Mouse (Mus musculus) liver, embryonic 15.5 days (tissue): ENCODE measurements at regions not wholly inside any gene's neighbourhood (a gene's known extent, or its start where the extent isn't known, plus 50 kb on each side); places are given as distances from the start of the nearest gene placed in this dataset.

ENCODE experiments used
- ATAC-seq: fragments of 200-750 bp; cut with Nextera tagmentation; 2 replicates; pipeline ENCODE4 v1.8.0; 2017; ENCODE audit warnings: moderate number of reproducible peaks, mild to moderate bottlenecking, moderate library complexity; ENCODE audit not compliant: insufficient read depth
- H3K27ac ChIP-seq: fragments of 300-500 bp; sonication (generic); replicated peaks from 2 replicates; pipeline ENCODE4 v1.5.1; 2015; ENCODE audit warnings: mild to moderate bottlenecking, inconsistent platforms
- H3K27me3 ChIP-seq: fragments of 300-500 bp; sonication (generic); 2 replicates; pipeline ENCODE4 v1.6.1; 2015; ENCODE audit warnings: mild to moderate bottlenecking, inconsistent platforms
- H3K36me3 ChIP-seq: fragments of 300-500 bp; sonication (generic); replicated peaks from 2 replicates; pipeline ENCODE4 v1.6.1; 2015; ENCODE audit warnings: moderate library complexity, mild to moderate bottlenecking, inconsistent platforms
- H3K4me1 ChIP-seq: fragments of 300-500 bp; sonication (generic); replicated peaks from 2 replicates; pipeline ENCODE4 v1.6.1; 2015; ENCODE audit warnings: inconsistent platforms
- H3K4me2 ChIP-seq: fragments of 300-500 bp; sonication (generic); 2 replicates; pipeline ENCODE4 v1.6.1; 2015; ENCODE audit warnings: moderate library complexity, mild to moderate bottlenecking, inconsistent platforms
- H3K4me3 ChIP-seq: fragments of 300-500 bp; sonication (generic); replicated peaks from 2 replicates; pipeline ENCODE4 v1.5.1; 2015; ENCODE audit warnings: mild to moderate bottlenecking, inconsistent platforms
- H3K9ac ChIP-seq: fragments of 300-500 bp; sonication (generic); 2 replicates; pipeline ENCODE4 v1.6.1; 2015; ENCODE audit warnings: moderate library complexity, mild to moderate bottlenecking, inconsistent platforms
- H3K9me3 ChIP-seq: fragments of 300-500 bp; sonication (generic); replicated peaks from 2 replicates; pipeline ENCODE4 v1.6.1; 2016; ENCODE audit warnings: inconsistent platforms
- WGBS: fragments of 180-500 bp; shearing (Covaris S2); methylation state at CpG from one replicate; pipeline ENCODE4 v1.1.7; 2015; ENCODE audit warnings: mixed read lengths; ENCODE audit not compliant: insufficient replicate concordance; 5-methylcytosine and 5-hydroxymethylcytosine counted together

DNA sequence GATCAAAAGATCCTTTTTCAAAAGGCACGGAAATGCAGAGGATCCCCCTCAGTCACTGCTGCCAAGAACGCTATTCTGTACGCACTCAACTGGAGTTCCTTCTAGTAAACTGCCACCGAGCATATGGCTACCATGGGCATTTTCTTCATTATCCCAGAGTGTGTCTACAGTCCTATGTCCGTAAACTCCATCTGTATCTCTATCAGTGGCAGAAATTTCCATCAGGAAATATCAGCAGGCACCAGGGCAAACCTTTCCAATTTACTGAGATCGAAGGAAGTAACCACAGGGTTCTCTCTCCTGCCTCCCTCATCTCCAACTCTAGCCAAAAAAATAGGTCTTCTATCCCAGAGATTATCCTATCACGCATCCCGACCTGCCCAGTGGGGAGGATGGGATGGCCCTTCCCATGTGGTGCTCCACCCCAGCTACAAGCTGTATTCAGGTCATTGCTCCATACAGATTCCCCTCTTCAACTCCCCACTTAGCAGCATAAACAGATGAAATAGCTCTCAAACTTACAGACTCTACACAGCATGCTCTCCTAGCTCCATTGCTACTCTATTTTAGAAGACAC lies 310.5 kb downstream of the Gm45692 start:
- ATAC-seq = no peak
- Histone ChIP-seq H3K27ac (no peak overlapping the region), H3K9ac (no peak overlapping the region), H3K4me3 (no peak overlapping the region), H3K9me3 (no peaks in the 10 kb centered on the region), H3K27me3 (no peaks in the 10 kb centered on the region), H3K4me2 (no peak overlapping the region), H3K36me3 (no peaks in the 10 kb centered on the region), H3K4me1 (no peaks in the 10 kb centered on the region)
- WGBS = 60% methylated on average over 8 of the region's 8 CpGs

DNA sequence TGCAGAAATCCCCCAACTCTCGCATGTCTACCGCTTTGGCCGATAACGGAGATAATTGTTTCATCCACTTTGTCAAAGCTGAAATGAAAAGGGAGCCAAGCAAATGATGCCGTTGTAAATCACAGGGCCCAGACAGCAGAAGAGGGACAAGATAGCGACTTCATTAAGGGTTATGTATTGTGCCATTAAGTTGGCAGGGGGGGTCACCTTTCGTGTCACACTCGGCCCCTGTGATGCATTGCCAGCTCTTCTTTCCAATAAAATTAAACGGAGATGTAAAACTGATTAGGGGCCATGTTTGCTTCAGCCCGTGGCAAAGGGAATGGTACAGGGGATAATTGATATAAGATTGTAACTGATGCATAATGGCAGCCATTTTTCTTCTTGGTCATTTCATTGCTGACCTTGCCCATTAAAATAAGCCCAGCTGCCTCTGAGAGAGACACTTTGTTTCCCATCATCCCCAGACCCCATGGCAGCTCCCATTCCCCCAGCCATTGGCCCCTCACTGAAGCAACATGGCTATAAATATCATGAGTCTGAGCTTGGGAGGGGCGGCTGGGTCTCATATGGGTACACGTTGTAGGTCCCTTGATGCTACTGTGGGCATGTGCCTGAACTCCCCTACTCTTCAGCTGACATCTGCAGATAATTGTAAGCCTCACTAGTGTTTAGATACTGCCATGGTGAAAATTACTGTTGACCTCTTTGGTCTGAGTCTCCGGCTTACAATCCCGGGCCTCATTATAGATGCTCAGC lies 313.0 kb downstream of the Gm45692 start:
- H3K4me1 ChIP-seq = no peaks in the 10 kb centered on the region
- no peaks in the 10 kb centered on the region for H3K27me3 ChIP-seq
- no peak overlapping the region for H3K4me3 ChIP-seq
- ATAC-seq = no peak
- WGBS = 72% methylated on average over 14 of the region's 14 CpGs
- H3K9me3 ChIP-seq = no peaks in the 10 kb centered on the region
- H3K27ac ChIP-seq = no peak overlapping the region
- no peaks in the 10 kb centered on the region for H3K36me3 ChIP-seq
- H3K9ac ChIP-seq = no peak overlapping the region
- no peak overlapping the region for H3K4me2 ChIP-seq

DNA sequence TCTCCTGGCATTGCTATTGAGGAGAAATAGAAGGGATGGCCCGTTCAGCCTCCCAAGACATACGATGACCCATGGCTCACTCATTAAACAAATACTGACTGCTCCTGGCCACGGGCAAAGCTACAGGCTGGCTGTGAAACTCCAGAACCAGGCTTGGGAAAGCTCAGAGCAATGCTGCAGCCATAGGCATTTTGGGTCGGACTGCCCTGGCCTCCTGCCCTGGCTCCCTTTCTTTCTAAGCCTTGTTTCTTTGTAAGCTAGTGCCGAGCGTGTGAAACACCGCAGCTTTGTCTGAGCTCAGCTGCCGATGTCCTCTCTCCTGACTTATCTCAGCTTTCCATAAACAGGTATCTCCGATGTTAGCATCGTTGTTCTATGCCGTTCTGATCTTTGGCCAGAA lies 316.9 kb downstream of the Gm45692 start:
- H3K27ac ChIP-seq = no peak overlapping the region
- ATAC-seq = no peak
- H3K36me3 ChIP-seq = no peaks in the 10 kb centered on the region
- 77% methylated on average over 11 of the region's 11 CpGs for WGBS
- no peak overlapping the region for H3K4me2 ChIP-seq
- H3K4me3 ChIP-seq = no peak overlapping the region
- H3K4me1 ChIP-seq = no peaks in the 10 kb centered on the region; the same call in 1 of the 2 replicates
- H3K27me3 ChIP-seq = no peaks in the 10 kb centered on the region
- H3K9ac ChIP-seq = no peak overlapping the region
- no peaks in the 10 kb centered on the region for H3K9me3 ChIP-seq

DNA sequence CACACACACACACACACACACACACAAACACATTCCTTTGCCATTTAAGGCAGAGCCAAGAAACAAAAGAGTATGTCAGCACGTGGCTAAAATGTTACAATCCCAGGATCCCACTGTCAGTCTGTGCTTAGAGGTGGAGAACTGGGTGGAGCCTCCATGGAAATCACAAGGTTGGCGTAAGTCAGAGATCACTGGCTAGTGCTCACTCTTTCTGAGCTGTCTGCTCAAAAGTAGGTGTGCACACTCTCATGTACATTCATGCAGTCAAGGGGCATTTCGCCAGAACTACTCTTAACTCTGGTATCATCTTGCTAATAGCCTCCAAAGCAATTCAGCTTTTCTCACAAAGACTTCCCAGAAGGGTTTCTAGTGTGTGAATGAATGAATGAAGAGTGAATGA lies 318.2 kb downstream of the Gm45692 start:
- no peak overlapping the region for H3K9ac ChIP-seq
- no peak overlapping the region for H3K27ac ChIP-seq
- no peak overlapping the region for H3K4me2 ChIP-seq
- no peak overlapping the region for H3K4me3 ChIP-seq
- no peaks in the 10 kb centered on the region; the same call in 1 of the 2 replicates for H3K4me1 ChIP-seq
- H3K9me3 ChIP-seq = no peaks in the 10 kb centered on the region
- H3K36me3 ChIP-seq = no peaks in the 10 kb centered on the region
- WGBS = 41% methylated on average over 3 of the region's 3 CpGs
- no peaks in the 10 kb centered on the region for H3K27me3 ChIP-seq
- ATAC-seq = no peak

DNA sequence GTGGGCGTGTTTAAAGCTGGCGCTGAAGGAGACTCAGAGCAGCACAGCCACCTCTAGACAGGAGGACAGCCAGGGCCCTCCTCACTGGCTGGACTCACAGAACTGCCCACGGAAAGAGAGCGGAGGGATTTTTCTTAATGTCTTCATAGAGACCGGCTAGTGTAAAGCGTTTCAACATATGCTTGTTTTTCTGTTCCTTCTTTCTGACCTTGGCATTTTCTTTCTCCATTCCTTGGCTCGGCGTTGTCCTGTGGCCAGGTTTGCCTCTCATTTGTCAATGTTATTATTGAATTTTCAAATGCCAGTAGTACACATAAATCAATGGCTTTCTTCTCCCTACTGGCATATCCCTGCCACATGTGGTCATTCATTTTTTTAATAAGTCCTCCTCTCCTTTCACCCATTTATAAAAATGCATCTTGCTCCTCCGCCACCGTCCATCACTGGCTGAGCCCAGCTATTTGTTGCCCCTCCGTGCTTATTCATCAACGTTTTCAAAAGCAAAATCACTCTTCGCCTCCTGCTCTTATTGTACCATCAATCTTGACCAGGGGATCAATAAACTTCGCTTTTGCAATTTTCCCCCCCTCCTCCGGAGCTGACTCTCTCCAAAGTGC lies 319.0 kb downstream of the Gm45692 start:
- Histone ChIP-seq H3K4me3 (no peak overlapping the region), H3K9ac (no peak overlapping the region), H3K27me3 (no peaks in the 10 kb centered on the region), H3K27ac (no peak overlapping the region), H3K4me2 (no peak overlapping the region; the same call in 1 of the 2 replicates), H3K4me1 (no peaks in the 10 kb centered on the region; the same call in 1 of the 2 replicates), H3K36me3 (no peaks in the 10 kb centered on the region), H3K9me3 (no peaks in the 10 kb centered on the region)
- no peak for ATAC-seq
- WGBS = 68% methylated on average over 15 of the region's 15 CpGs

DNA sequence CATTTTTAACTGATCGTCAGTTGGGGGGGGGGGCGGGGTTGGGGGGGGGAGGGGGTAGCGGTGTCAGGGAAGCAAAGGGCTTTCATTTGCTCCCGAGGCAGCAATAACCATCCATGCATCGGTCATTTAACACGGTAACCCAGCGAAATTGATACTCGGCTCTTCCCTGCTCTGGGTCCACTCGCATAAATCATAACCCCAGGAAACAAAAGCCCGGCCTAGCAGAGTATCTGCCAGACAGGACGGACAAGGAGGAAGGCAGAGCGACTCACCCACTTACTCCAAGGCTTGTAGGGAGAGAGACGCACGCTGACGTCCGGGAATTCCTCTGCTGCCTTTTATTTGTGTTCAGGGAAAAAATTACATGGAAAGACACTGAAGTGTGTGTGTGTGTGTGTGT lies 319.5 kb downstream of the Gm45692 start:
- H3K36me3 ChIP-seq = no peaks in the 10 kb centered on the region
- H3K27me3 ChIP-seq = no peaks in the 10 kb centered on the region
- H3K4me2 ChIP-seq = no peak overlapping the region; the same call in 1 of the 2 replicates
- no peak for ATAC-seq
- 54% methylated on average over 16 of the region's 16 CpGs for whole genome bisulfite sequencing
- no peak overlapping the region for H3K4me3 ChIP-seq
- no peaks in the 10 kb centered on the region for H3K9me3 ChIP-seq
- no peaks in the 10 kb centered on the region; the same call in 1 of the 2 replicates for H3K4me1 ChIP-seq
- H3K27ac ChIP-seq = no peak overlapping the region
- H3K9ac ChIP-seq = no peak overlapping the region

DNA sequence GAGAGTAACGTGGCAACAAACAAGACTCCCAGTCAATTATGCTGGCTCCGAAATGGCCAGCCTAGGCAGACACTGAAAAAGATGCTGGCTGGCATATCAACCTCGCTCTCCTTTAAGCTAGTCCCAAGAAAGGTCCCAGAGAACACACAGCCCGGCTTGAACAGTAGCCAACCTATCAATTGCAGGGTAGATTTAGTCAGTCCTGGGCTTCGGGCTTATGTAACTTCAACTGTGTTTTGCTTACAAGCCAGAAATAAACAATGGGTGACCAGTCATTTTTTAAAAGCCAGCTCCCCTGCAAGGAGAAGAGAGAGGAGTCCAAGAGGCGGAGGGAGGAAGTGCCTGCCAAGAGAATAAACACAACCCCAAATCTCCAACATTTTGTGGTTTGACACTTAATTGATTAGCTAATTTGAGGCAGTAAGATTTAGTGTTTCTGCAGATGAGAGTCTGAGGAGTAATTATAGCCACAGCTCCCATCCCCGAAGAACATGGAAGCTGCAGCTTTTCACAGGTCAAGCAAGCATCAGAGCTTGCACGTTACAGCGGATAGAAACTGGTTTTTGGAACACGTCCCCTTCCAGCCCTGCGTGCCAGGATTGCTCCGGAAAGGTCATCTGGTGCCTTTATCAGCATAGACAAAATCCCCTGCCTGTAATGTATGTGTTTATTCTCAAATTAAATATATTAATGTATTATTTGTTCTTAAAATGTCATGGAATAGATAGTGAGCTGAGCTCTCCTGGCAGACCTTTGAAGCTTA lies 322.1 kb downstream of the Gm45692 start:
- Histone ChIP-seq H3K4me3 (no peak overlapping the region), H3K9ac (no peak overlapping the region), H3K9me3 (no peaks in the 10 kb centered on the region), H3K4me2 (no peak overlapping the region), H3K4me1 (no peaks in the 10 kb centered on the region; the same call in 1 of the 2 replicates), H3K36me3 (no peaks in the 10 kb centered on the region), H3K27ac (no peak overlapping the region), H3K27me3 (no peaks in the 10 kb centered on the region)
- 61% methylated on average over 12 of the region's 12 CpGs for WGBS
- ATAC-seq = no peak

DNA sequence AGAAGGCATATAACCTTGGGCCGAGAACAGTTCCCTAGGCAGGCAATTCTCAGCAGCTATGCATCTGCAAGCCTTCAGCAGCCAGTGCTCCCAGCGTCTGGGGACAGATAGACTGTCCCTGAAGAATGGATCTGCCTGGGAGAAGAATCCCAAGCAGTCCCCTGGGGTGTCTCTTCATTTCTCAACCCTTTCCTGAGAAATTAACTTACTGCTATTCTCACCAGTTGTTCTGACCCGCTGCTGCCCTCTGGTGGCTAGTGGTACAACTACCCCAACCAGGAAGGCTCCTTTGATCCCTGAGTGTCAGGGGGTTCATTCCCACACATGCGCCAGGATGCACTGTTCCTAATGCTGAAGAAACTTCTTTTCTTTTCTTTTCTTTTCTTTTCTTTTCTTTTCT lies 323.7 kb downstream of the Gm45692 start:
- H3K9me3 ChIP-seq = no peaks in the 10 kb centered on the region
- no peak for ATAC-seq
- H3K36me3 ChIP-seq = no peaks in the 10 kb centered on the region
- no peaks in the 10 kb centered on the region for H3K27me3 ChIP-seq
- no peak overlapping the region for H3K27ac ChIP-seq
- H3K4me2 ChIP-seq = no peak overlapping the region
- no peak overlapping the region for H3K4me3 ChIP-seq
- no peak overlapping the region for H3K9ac ChIP-seq
- WGBS = 35% methylated on average over 4 of the region's 4 CpGs
- H3K4me1 ChIP-seq = no peaks in the 10 kb centered on the region; the same call in 1 of the 2 replicates

DNA sequence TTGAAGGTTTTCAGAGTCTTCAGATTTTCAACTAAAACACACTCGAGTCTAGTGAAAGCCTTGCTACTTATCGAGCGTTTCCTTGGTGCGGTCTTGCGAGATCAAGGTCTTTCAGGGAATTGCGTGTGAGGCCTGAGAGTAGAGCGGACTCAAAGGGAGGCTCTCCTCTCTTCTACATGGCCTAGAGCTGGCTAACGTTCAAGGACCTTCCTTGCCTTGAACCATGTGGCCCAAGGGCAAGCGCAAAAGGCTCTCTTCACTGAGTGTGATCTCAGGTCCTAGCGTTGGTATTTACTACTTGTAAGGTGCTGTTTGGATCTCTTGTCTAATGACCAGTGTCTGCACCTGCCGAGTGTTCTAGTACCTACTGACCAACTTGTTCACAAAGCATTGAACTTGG lies 324.4 kb downstream of the Gm45692 start:
- Histone ChIP-seq H3K4me2 (no peak overlapping the region), H3K27ac (no peak overlapping the region), H3K4me1 (no peaks in the 10 kb centered on the region; the same call in 1 of the 2 replicates), H3K36me3 (no peaks in the 10 kb centered on the region), H3K9ac (no peak overlapping the region), H3K4me3 (no peak overlapping the region), H3K9me3 (no peaks in the 10 kb centered on the region), H3K27me3 (no peaks in the 10 kb centered on the region)
- ATAC-seq = no peak
- WGBS = 69% methylated on average over 11 of the region's 11 CpGs

DNA sequence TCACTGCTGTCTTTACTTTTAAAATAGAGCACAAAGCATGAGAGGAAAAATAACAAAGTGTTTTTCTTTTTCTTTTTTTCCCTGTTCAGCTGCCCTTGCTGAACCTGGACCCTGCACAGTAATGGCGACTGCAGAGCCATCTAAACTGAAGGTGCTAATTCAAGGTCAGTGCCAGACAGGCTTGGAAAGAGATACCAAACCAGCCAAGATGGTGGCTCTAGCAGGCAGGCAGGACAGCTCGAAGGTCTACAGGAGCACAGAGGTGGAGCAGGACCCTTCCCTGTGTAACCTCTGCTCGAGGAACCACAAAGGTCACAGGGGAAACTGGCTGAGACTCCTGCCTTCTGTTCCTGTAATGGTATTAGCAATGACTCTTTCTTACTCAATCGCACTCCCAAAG lies 326.7 kb downstream of the Gm45692 start:
- H3K4me1 ChIP-seq = no peaks in the 10 kb centered on the region
- no peak overlapping the region for H3K27ac ChIP-seq
- no peaks in the 10 kb centered on the region for H3K36me3 ChIP-seq
- H3K4me2 ChIP-seq = no peak overlapping the region
- H3K27me3 ChIP-seq = no peaks in the 10 kb centered on the region
- H3K9me3 ChIP-seq = no peaks in the 10 kb centered on the region
- no peak overlapping the region for H3K9ac ChIP-seq
- ATAC-seq = no peak
- H3K4me3 ChIP-seq = no peak overlapping the region
- WGBS = 45% methylated on average over 4 of the region's 4 CpGs
